Mouse (Mus musculus): ENCODE results near the gene Zfp39.

DNA sequence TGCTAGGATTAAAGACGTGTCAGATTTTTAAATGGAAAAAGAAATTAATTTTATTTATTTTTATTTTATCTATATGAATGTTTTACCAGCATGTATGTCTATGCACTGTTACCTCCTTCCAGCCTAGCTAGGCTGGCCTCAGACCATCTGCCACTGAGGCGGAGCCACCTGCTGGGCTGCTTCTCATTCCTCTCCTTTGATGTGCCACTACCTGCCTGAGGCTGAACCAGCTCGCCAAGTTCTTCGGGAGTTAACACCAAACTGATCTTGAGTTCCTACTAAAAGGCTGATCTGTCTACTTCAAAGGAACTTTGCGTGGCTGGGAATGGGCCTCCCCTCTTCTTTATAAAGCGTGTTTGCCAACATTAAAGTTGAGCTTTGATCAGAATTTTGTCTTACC is 9.6 kb downstream of the Zfp39 start:
- TF ChIP-seq HCFC1 (IDR thresholded peaks at IDR 0.05; ENCODE audit: borderline replicate concordance, insufficient read depth, low read length), result no peak
- TF ChIP-seq ZC3H11A (IDR thresholded peaks at IDR 0.05; ENCODE audit: borderline replicate concordance, low read depth, low read length), result no peak
- TF ChIP-seq CHD2 (IDR thresholded peaks at IDR 0.05; ENCODE audit: low read depth, low read length), result no peak
- no peak for TF ChIP-seq ZNF384 (IDR thresholded peaks at IDR 0.05; ENCODE audit: low read depth, low read length)
- TF ChIP-seq MAFK (IDR thresholded peaks at IDR 0.05; ENCODE audit: insufficient read depth, low read depth, low read length), result no peak
